Mouse (Mus musculus) MEL (cell line): ENCODE measurements around the gene Crip2. TPM values are rescaled to one million over a fixed set of nuclear protein-coding genes. Genes with fewer than 3 reads are reported as not detected.

Experiments
- DNase-seq: peaks from one replicate; pipeline ENCODE4 v3.0.0; 2011; ENCODE audit warnings: low read depth, low spot score
- H3K27ac ChIP-seq: 2 replicates; pipeline ENCODE4 v1.5.1; 2012; ENCODE audit warnings: low read depth, mild to moderate bottlenecking, control low read depth, low read length, moderate library complexity; ENCODE audit not compliant: control insufficient read depth
- H3K27me3 ChIP-seq, 2 experiments: fragments of 150-350 bp in 1 of 2; sonication (generic) in 1 of 2; 2 replicates each; pipeline ENCODE4 v1.6.1; 2012; ENCODE audit warnings: low read length in 2 of 2, mild to moderate bottlenecking in 2 of 2, improper control_type of control experiment in 1 of 2, moderate library complexity in 1 of 2; ENCODE audit not compliant: insufficient read depth in 2 of 2, control insufficient read depth in 1 of 2
- H3K36me3 ChIP-seq, 2 experiments: 2 replicates each; pipeline ENCODE4 v1.6.1; 2012 to 2014; ENCODE audit warnings: low read length in 2 of 2, improper control_type of control experiment in 1 of 2, inconsistent platforms in 1 of 2, mild to moderate bottlenecking in 1 of 2; ENCODE audit not compliant: insufficient read depth in 2 of 2, control insufficient read depth in 1 of 2
- H3K4me1 ChIP-seq, 2 experiments: fragments of 150-350 bp in 1 of 2; sonication (generic) in 1 of 2; 2 replicates each; pipeline ENCODE4 v1.6.1; 2012; ENCODE audit warnings: low read length in 2 of 2, improper control_type of control experiment in 1 of 2, mild to moderate bottlenecking in 1 of 2; ENCODE audit not compliant: insufficient read depth in 2 of 2, control insufficient read depth in 1 of 2
- H3K4me3 ChIP-seq, 2 experiments: fragments of 150-350 bp in 1 of 2; sonication (generic) in 1 of 2; 2 replicates each; pipeline ENCODE4 v1.5.1; 2012; ENCODE audit warnings: low read depth in 2 of 2, low read length in 2 of 2, mild to moderate bottlenecking in 2 of 2, moderate library complexity in 2 of 2, control low read depth in 1 of 2, improper control_type of control experiment in 1 of 2; ENCODE audit not compliant: control insufficient read depth in 1 of 2, insufficient read depth in 1 of 2
- H3K79me2 ChIP-seq: 2 replicates; pipeline ENCODE4 v1.6.1; 2012; ENCODE audit warnings: mild to moderate bottlenecking, low read length, moderate library complexity; ENCODE audit not compliant: control insufficient read depth, poor library complexity, insufficient read depth
- H3K9ac ChIP-seq: 2 replicates; pipeline ENCODE4 v1.6.1; 2012; ENCODE audit warnings: low read depth, mild to moderate bottlenecking, control low read depth, low read length, moderate library complexity; ENCODE audit not compliant: control insufficient read depth, poor library complexity, severe bottlenecking
- H3K9me3 ChIP-seq: fragments of 150-350 bp; sonication (generic); replicated peaks from 2 replicates; pipeline ENCODE4 v1.6.1; 2012; ENCODE audit warnings: mild to moderate bottlenecking, low read length, improper control_type of control experiment, moderate library complexity; ENCODE audit not compliant: insufficient read depth
- BHLHE40 ChIP-seq: IDR thresholded peaks from 2 replicates; pipeline ENCODE4 v1.6.1; 2012; ENCODE audit warnings: low read depth, mild to moderate bottlenecking, inconsistent platforms, low read length, improper control_type of control experiment, borderline replicate concordance
- CTCF ChIP-seq, 3 experiments: IDR thresholded peaks in 2 of 3; conservative IDR thresholded peaks in 1 of 3; 2 replicates each; pipeline ENCODE4 v1.5.1; 2011 to 2012; ENCODE audit warnings: low read length in 3 of 3, low read depth in 2 of 3, mild to moderate bottlenecking in 2 of 3, improper control_type of control experiment in 1 of 3, inconsistent platforms in 1 of 3, mixed read lengths in 1 of 3, moderate library complexity in 1 of 3; ENCODE audit not compliant: control insufficient read depth in 1 of 3, insufficient read depth in 1 of 3, poor library complexity in 1 of 3, severe bottlenecking in 1 of 3
- E2F4 ChIP-seq: IDR thresholded peaks from 2 replicates; pipeline ENCODE4 v1.6.1; 2011; ENCODE audit warnings: low read depth, low read length, improper control_type of control experiment, borderline replicate concordance
- GATA1 ChIP-seq: IDR thresholded peaks from 2 replicates; pipeline ENCODE4 v1.6.1; 2011; ENCODE audit warnings: low read depth, low read length, improper control_type of control experiment
- KAT2A ChIP-seq: conservative IDR thresholded peaks from 2 replicates; pipeline ENCODE4 v1.6.1; 2012; ENCODE audit warnings: low read depth, low read length, improper control_type of control experiment, inconsistent platforms
- MAZ ChIP-seq: IDR thresholded peaks from 2 replicates; pipeline ENCODE4 v1.6.1; 2012; ENCODE audit warnings: low read depth, mild to moderate bottlenecking, inconsistent platforms, low read length, improper control_type of control experiment
- MYC ChIP-seq: IDR thresholded peaks from 2 replicates; pipeline ENCODE4 v1.6.1; 2011; ENCODE audit warnings: low read depth, mild to moderate bottlenecking, low read length, improper control_type of control experiment, moderate library complexity
- NRF1 ChIP-seq: IDR thresholded peaks from 2 replicates; pipeline ENCODE4 v1.6.1; 2014; ENCODE audit warnings: low read depth, mild to moderate bottlenecking, inconsistent platforms, low read length, improper control_type of control experiment, moderate library complexity; ENCODE audit not compliant: poor library complexity, insufficient read depth, severe bottlenecking
- POLR2A ChIP-seq, 2 experiments: IDR thresholded peaks; 2 replicates each; pipeline ENCODE4 v1.6.1; 2011 to 2012; ENCODE audit warnings: low read length in 2 of 2, mild to moderate bottlenecking in 2 of 2, control low read depth in 1 of 2, improper control_type of control experiment in 1 of 2, low read depth in 1 of 2, moderate library complexity in 1 of 2; ENCODE audit not compliant: control insufficient read depth in 1 of 2, insufficient read depth in 1 of 2, poor library complexity in 1 of 2
- RAD21 ChIP-seq: IDR thresholded peaks from 2 replicates; pipeline ENCODE4 v1.6.1; 2011; ENCODE audit warnings: mild to moderate bottlenecking, low read depth, low read length, improper control_type of control experiment
- TBP ChIP-seq: IDR thresholded peaks from 2 replicates; pipeline ENCODE4 v1.8.0; 2011; ENCODE audit warnings: low read depth, low read length, improper control_type of control experiment
- polyA plus RNA-seq, 2 experiments: library from polyadenylated mRNA; stranded (reverse) in 1 of 2; unstranded in 1 of 2; fragments of >175 nt in 1 of 2; fragments of >200 nt in 1 of 2; gene quantifications; 2 replicates each; pipeline versions ENCODE4 v1.2.1 to v1.2.4; 2012; ENCODE audit warnings: low replicate concordance in 2 of 2, low read depth in 1 of 2; ENCODE audit not compliant: insufficient read length in 2 of 2, insufficient read depth in 1 of 2, missing spikeins in 1 of 2
- total RNA-seq: library from RNA; depleted of rRNA; stranded (reverse); fragments of 300-350 nt; gene quantifications from 2 replicates; pipeline ENCODE4 v1.2.3, GENCODE M21; 2012

Crip2 gene
- total and polyA plus RNA-seq, 3 experiments = 65.2 to 261 TPM; not detected in 1

- Histone ChIP-seq H3K79me2 (peaks cover 10% of the 10 kb centered on the region), H3K4me1 (peaks cover 9 to 29% of the 10 kb centered on the region in 2 experiments)
- TF ChIP-seq TBP (peak; percentile 22; the same call in 1 of the 2 replicates), POLR2A (IDR thresholded peaks at IDR 0.05; ENCODE audit: control insufficient read depth in 1 of 2, insufficient read depth in 1 of 2, low read depth in 1 of 2, low read length in 2 of 2, poor library complexity in 1 of 2) (peak in 1 of 2 experiments; percentile 33; a peak in 2 of 4 replicates), KAT2A (no peak)
- TF ChIP-seq, all 39 proteins: peak for 2
- H3K36me3 ChIP-seq = peaks cover 0 to 14% of the 10 kb centered on the region in 2 experiments; a peak in 2 of 4 replicates
- H3K27ac ChIP-seq = peak overlapping the region; percentile 62
- no peaks in the 10 kb centered on the region for H3K27me3 ChIP-seq
- H3K9ac ChIP-seq = peak overlapping the region; percentile 74
- no peak for DNase-seq
- peak overlapping the region; percentile 68 to 71 for H3K4me3 ChIP-seq
- no peaks in the 10 kb centered on the region for H3K9me3 ChIP-seq
These were observed 15.2 kb downstream of the Crip2 start for GRCm38 (mm10) chr12:113155076-113155771.

DNA sequence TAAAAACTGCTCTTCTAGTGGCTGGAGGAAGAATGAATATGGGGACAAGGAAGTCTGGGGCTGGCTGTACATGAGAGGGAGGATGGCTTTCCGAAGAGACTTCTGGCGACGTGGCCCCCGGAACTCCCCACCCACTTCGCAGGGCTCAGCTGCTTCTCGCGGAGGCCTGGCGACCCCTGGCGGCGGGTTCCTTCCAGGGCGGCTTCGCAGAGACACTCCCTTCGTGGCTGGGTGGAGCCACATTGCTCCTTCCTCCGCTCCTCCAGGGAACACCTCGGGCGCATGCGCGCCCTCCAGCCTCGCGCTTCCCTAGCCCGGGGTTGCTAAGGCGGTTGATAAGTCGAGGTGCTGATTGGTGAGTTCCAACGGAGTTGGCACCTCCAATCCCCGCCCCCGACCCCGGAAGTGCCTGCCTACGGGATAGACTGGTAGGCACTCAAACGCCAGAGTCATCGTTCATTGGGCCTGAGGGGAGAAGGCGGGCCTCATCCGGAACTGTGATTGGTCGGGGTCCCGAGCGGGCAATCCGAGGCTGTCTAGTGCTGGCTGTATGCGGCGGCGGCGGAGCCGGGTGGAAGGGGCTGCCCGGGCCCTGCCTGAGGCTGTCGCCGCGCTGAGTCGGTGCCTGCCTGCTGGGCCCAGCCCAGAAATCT is 16.0 kb downstream of the Crip2 start, which contains the start of gene Tedc1:
TSS of gene Tedc1 (plus strand) at position 535 of the 653 bp plus-strand sequence.
- Histone ChIP-seq H3K9ac (peak within 1 kb of the TSS; percentile 74), H3K27ac (peak within 1 kb of the TSS; percentile 62), H3K36me3 (peaks cover 0 to 11% of the 10 kb centered on the region in 2 experiments; a peak in 2 of 4 replicates), H3K4me3 (peak within 1 kb of the TSS; percentile 68 to 71), H3K4me1 (peaks cover 9 to 26% of the 10 kb centered on the region in 2 experiments), H3K79me2 (peaks cover 10% of the 10 kb centered on the region), H3K27me3 (no peaks in the 10 kb centered on the region), H3K9me3 (no peaks in the 10 kb centered on the region)
- TF ChIP-seq NRF1 = no peak
- peak; percentile 24; the same call in 1 of the 2 replicates for TF ChIP-seq GATA1
- no peak for TF ChIP-seq RAD21
- TF ChIP-seq POLR2A (IDR thresholded peaks at IDR 0.05; ENCODE audit: control insufficient read depth in 1 of 2, insufficient read depth in 1 of 2, low read depth in 1 of 2, low read length in 2 of 2, poor library complexity in 1 of 2) = peak in 1 of 2 experiments; percentile 80; a peak in 2 of 4 replicates
- TF ChIP-seq CTCF (IDR thresholded peaks at IDR 0.05 in 2 of 3, conservative IDR thresholded peaks at IDR 0.05 in 1 of 3; ENCODE audit: control insufficient read depth in 1 of 3, insufficient read depth in 1 of 3, low read depth in 2 of 3, low read length in 3 of 3, poor library complexity in 1 of 3, severe bottlenecking in 1 of 3) = peak in 1 of 3 experiments; percentile 99; a peak in 2 of 6 replicates
- TF ChIP-seq MAZ = no peak
- peak; percentile 100 for DNase-seq

GRCm38 (mm10) chr12:113156540-113156929 is 16.5 kb downstream of the Crip2 start:
- peak overlapping the region; percentile 47 to 70 for H3K4me3 ChIP-seq
- H3K27ac ChIP-seq = peak overlapping the region; percentile 25
- TF ChIP-seq E2F4 (no peak), MYC (no peak), BHLHE40 (no peak)
- peak; percentile 87 for DNase-seq
- no peaks in the 10 kb centered on the region for H3K27me3 ChIP-seq
- peaks cover 10% of the 10 kb centered on the region for H3K79me2 ChIP-seq
- H3K9me3 ChIP-seq = no peaks in the 10 kb centered on the region
- peak overlapping the region; percentile 73 for H3K9ac ChIP-seq
- peaks cover 0 to 8% of the 10 kb centered on the region in 2 experiments; a peak in 2 of 4 replicates for H3K36me3 ChIP-seq
- H3K4me1 ChIP-seq = peaks cover 6 to 21% of the 10 kb centered on the region in 2 experiments
